ENCODE assay signal across 23 mouse cellular contexts in the genomic region with DNA sequence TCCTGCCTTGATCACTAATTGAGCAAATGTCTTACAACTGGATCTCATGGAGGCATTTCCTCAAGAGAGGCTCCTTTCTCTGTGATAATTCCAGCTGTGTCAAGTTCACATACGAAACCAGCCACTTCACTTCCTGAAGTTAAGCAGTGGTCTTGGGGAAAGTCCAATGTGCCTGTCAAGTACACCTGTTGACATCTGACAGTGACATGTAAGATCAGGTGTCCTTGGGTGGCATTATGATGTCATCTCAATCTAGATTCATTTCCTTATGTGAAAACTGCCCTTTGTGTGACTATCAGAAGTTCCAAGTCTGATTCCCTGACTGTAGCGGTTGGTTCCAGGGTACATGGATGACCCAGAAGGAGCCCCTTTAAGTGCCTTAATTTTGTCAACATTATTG.
DNase-seq lines count a peak whose midpoint lies in the region; ATAC-seq and TF ChIP-seq lines count a peak whose summit lies in the region.
"Had no signal": no experiment of that assay in that cellular context is flagged by ENCODE, and none has a peak within 500 bp of the region (broad histone marks: within the 10 kb centered on the region; RNA-seq: fewer than 3 reads in every experiment).

No protein-coding gene starts in this region.

- no peak for TF ChIP-seq CTCF in midbrain, postnatal 0 days (IDR thresholded peaks at IDR 0.05)
- no peak for TF ChIP-seq CTCF in testis, adult 2 months (IDR thresholded peaks at IDR 0.05; ENCODE audit: control insufficient read depth, insufficient read depth, insufficient replicate concordance, low read depth, low read length)
- no peak for TF ChIP-seq CTCF in C2C12 (IDR thresholded peaks at IDR 0.05; ENCODE audit: control insufficient read depth, insufficient read depth, insufficient read length)
- TF ChIP-seq CTCF in thymus, adult 2 months (IDR thresholded peaks at IDR 0.05; ENCODE audit: borderline replicate concordance, control insufficient read depth, extremely low read depth, insufficient read depth, low read length, poor library complexity), result no peak

- no peak overlapping the region for H3K4me2 ChIP-seq in midbrain, embryonic 11.5 days
- H3K4me2 ChIP-seq in midbrain, postnatal 0 days (ENCODE audit: low read depth, low read length, poor library complexity, severe bottlenecking), result no peak overlapping the region
- H3K4me2 ChIP-seq in myocyte (ENCODE audit: low read depth), result no peak overlapping the region

- ATAC-seq in midbrain, embryonic 11.5 days (ENCODE audit: low FRiP score), result no peak
- ATAC-seq in midbrain, postnatal 0 days (ENCODE audit: low FRiP score), result no peak
- ATAC-seq: activated CD4-positive, CD25-positive, alpha-beta regulatory T cell, adult 4 months; CD4-positive, CD25-positive, alpha-beta regulatory T cell, adult 4 months; Patski had no signal

- no peak overlapping the region for H3K4me3 ChIP-seq in midbrain, embryonic 11.5 days (ENCODE audit: low read depth, low read length)
- no peak overlapping the region for H3K4me3 ChIP-seq in midbrain, postnatal 0 days (ENCODE audit: low read depth, low read length)
- H3K4me3 ChIP-seq in testis, adult 2 months (ENCODE audit: control insufficient read depth, low read depth, low read length), result peak overlapping the region; percentile 71
- H3K4me3 ChIP-seq in C2C12 (ENCODE audit: insufficient read depth, poor library complexity, severe bottlenecking), result no peak overlapping the region
- no peak overlapping the region for H3K4me3 ChIP-seq in myocyte
- no peak overlapping the region for H3K4me3 ChIP-seq in thymus, adult 2 months (ENCODE audit: control insufficient read depth, insufficient read depth, low read length)

- H3ac ChIP-seq in C2C12 (ENCODE audit: control insufficient read depth, insufficient read length, low read depth), result no peak overlapping the region
- no peak overlapping the region for H3ac ChIP-seq in myocyte (ENCODE audit: control insufficient read depth, insufficient read length)

- H3K9me3 ChIP-seq in midbrain, embryonic 11.5 days (ENCODE audit: control insufficient read depth, low read length), result no peaks in the 10 kb centered on the region
- H3K9me3 ChIP-seq in midbrain, postnatal 0 days (ENCODE audit: low read length), result no peaks in the 10 kb centered on the region
- H3K9me3 ChIP-seq: G1E had no signal

- no peak overlapping the region for H3K27ac ChIP-seq in midbrain, embryonic 11.5 days (ENCODE audit: low read depth, low read length)
- no peak overlapping the region for H3K27ac ChIP-seq in midbrain, postnatal 0 days (ENCODE audit: low read depth, low read length)
- no peak overlapping the region for H3K27ac ChIP-seq in testis, adult 2 months (ENCODE audit: control insufficient read depth, insufficient read depth, low read depth, low read length)
- no peak overlapping the region for H3K27ac ChIP-seq in thymus, adult 2 months (ENCODE audit: control insufficient read depth, insufficient read depth, low read length)

- peak; percentile 23 for DNase-seq in midbrain, embryonic 11.5 days (ENCODE audit: low spot score, missing footprints)
- DNase-seq in midbrain, postnatal 0 days (ENCODE audit: low spot score), result no peak
- DNase-seq in testis, postnatal 14 days (ENCODE audit: low spot score), result no peak
- DNase-seq in thymus, adult 2 months, result no peak
- DNase-seq in layer of hippocampus, postnatal 25 days (ENCODE audit: extremely low spot score in 1 of 2, low spot score in 1 of 2), result no peak
- DNase-seq: adrenal gland, adult 2 months; adrenal gland, adult 8-10 months; adrenal gland, postnatal 10 days; adrenal gland, postnatal 14 days; adrenal gland, postnatal 25 days; adrenal gland, postnatal 36 days; B cell, adult 2 months; cerebellum, adult 11 months; cerebellum, adult 11-12 months; cerebellum, adult 18-20 months had no signal

- no peak overlapping the region for H3K9ac ChIP-seq in midbrain, embryonic 11.5 days (ENCODE audit: low read length)
- H3K9ac ChIP-seq in midbrain, postnatal 0 days (replicated peaks; ENCODE audit: low read length, poor library complexity, severe bottlenecking), result no peak overlapping the region

- H3K36me3 ChIP-seq in midbrain, embryonic 11.5 days (ENCODE audit: control insufficient read depth, insufficient read depth, low read length), result no peaks in the 10 kb centered on the region
- H3K36me3 ChIP-seq in midbrain, postnatal 0 days (ENCODE audit: insufficient read depth, low read length), result no peaks in the 10 kb centered on the region
- no peaks in the 10 kb centered on the region for H3K36me3 ChIP-seq in testis, adult 2 months (ENCODE audit: control insufficient read depth, insufficient read depth, low read length)
- H3K36me3 ChIP-seq in C2C12 (ENCODE audit: control insufficient read depth, insufficient read depth), result no peaks in the 10 kb centered on the region
- H3K36me3 ChIP-seq in myocyte (ENCODE audit: control insufficient read depth, insufficient read depth), result no peaks in the 10 kb centered on the region
- H3K36me3 ChIP-seq in thymus, adult 2 months (ENCODE audit: control insufficient read depth, insufficient read depth, low read length), result no peaks in the 10 kb centered on the region
- H3K36me3 ChIP-seq: G1E had no signal

- no peak for TF ChIP-seq POLR2A in testis, adult 2 months (IDR thresholded peaks at IDR 0.05; ENCODE audit: control insufficient read depth, low read depth, low read length)
- no peak for TF ChIP-seq POLR2A in myocyte (IDR thresholded peaks at IDR 0.05; ENCODE audit: insufficient read length, low read depth)
- no peak for TF ChIP-seq POLR2A in thymus, adult 2 months (IDR thresholded peaks at IDR 0.05; ENCODE audit: control insufficient read depth, extremely low read depth, insufficient read depth, low read length, poor library complexity)

- H3K79me2 ChIP-seq in C2C12 (ENCODE audit: control insufficient read depth, insufficient read depth), result no peaks in the 10 kb centered on the region
- H3K79me2 ChIP-seq in myocyte (ENCODE audit: control insufficient read depth, insufficient read depth), result no peaks in the 10 kb centered on the region

- H3K4me1 ChIP-seq in midbrain, embryonic 11.5 days (ENCODE audit: control insufficient read depth, insufficient read depth, low read length), result no peaks in the 10 kb centered on the region
- no peaks in the 10 kb centered on the region for H3K4me1 ChIP-seq in midbrain, postnatal 0 days (ENCODE audit: insufficient read depth, low read length)
- H3K4me1 ChIP-seq in testis, adult 2 months (ENCODE audit: control insufficient read depth, insufficient read depth, low read length), result no peaks in the 10 kb centered on the region
- H3K4me1 ChIP-seq in thymus, adult 2 months (replicated peaks; ENCODE audit: control insufficient read depth, insufficient read depth, low read length), result no peaks in the 10 kb centered on the region

- 90% methylated on average over 2 of the region's 2 CpGs for WGBS in midbrain, embryonic 11.5 days
- 86% methylated on average over 2 of the region's 2 CpGs for WGBS in midbrain, postnatal 0 days
- 91% methylated on average over 2 of the region's 2 CpGs for WGBS in thymus, adult 2 months

- H3K79me3 ChIP-seq in C2C12 (ENCODE audit: low read depth), result no peaks in the 10 kb centered on the region

- H3K27me3 ChIP-seq in midbrain, embryonic 11.5 days (ENCODE audit: control insufficient read depth, insufficient read depth, low read length), result no peaks in the 10 kb centered on the region
- no peaks in the 10 kb centered on the region for H3K27me3 ChIP-seq in midbrain, postnatal 0 days (ENCODE audit: insufficient read depth, low read length)
- no peaks in the 10 kb centered on the region for H3K27me3 ChIP-seq in testis, adult 2 months (ENCODE audit: control insufficient read depth, insufficient read depth, low read length)
- H3K27me3 ChIP-seq in C2C12 (ENCODE audit: control insufficient read depth, insufficient read depth, insufficient read length), result no peaks in the 10 kb centered on the region
- H3K27me3 ChIP-seq in myocyte (ENCODE audit: control insufficient read depth, insufficient read depth, insufficient read length), result no peaks in the 10 kb centered on the region
- H3K27me3 ChIP-seq in thymus, adult 2 months (ENCODE audit: control insufficient read depth, insufficient read depth, low read length), result no peaks in the 10 kb centered on the region
- H3K27me3 ChIP-seq: CH12.LX, Patski had no signal

TF ChIP-seq in C2C12, 6 proteins besides CTCF, POLR2A, EP300 and RAD21:
- TF ChIP-seq MYOD1 (IDR thresholded peaks at IDR 0.05; ENCODE audit: control insufficient read depth, insufficient read length, low read depth), result peak; percentile 69
- no peak for TF ChIP-seq MAX (IDR thresholded peaks at IDR 0.05)
- no peak for TF ChIP-seq USF1 (IDR thresholded peaks at IDR 0.05; ENCODE audit: low read depth)

TF ChIP-seq in myocyte, 11 proteins besides CTCF, POLR2A, EP300 and RAD21:
- TF ChIP-seq MYOD1 (IDR thresholded peaks at IDR 0.05; ENCODE audit: control insufficient read depth in 1 of 3, insufficient read length in 2 of 3, low read depth in 2 of 3), result peak in 2 of 3 experiments; percentile 15 to 60
- TF ChIP-seq MYOG (IDR thresholded peaks at IDR 0.05; ENCODE audit: control insufficient read depth in 1 of 3, insufficient read depth in 1 of 3, insufficient read length in 2 of 3, low read depth in 2 of 3), result no peak
- no peak for TF ChIP-seq CEBPB (IDR thresholded peaks at IDR 0.05; ENCODE audit: insufficient read depth, poor library complexity, severe bottlenecking)
TF ChIP-seq in myocyte: peak in this region for 1.
